Mouse (Mus musculus): ENCODE measurements around the gene Nags. TPM values are rescaled to one million over a fixed set of nuclear protein-coding genes. Genes with fewer than 3 reads are reported as not detected.

The Nags gene
- not detected in 4 replicates for total RNA-seq (2023; ENCODE audit: inconsistent age)

GRCm38 (mm10) chr11:102145471-102146001, at the start of gene Nags:
Gene Nags, plus strand, starts transcription at chr11:102145513.

GRCm38 (mm10) chr11:102101219-102101618, 44.1 kb upstream of the Nags start, which contains the start of gene Ppy:
Gene Ppy, minus strand, starts transcription at chr11:102101319.

GRCm38 (mm10) chr11:102107732-102108131, 37.6 kb upstream of the Nags start, which contains the start of gene Pyy:
Gene Pyy, minus strand, starts transcription at chr11:102107832.

GRCm38 (mm10) chr11:102156039-102156785, 10.9 kb downstream of the Nags start, which contains the start of gene Tmem101:
Gene Tmem101, minus strand, starts transcription at chr11:102156404.

GRCm38 (mm10) chr11:102184646-102185495, 39.6 kb downstream of the Nags start, which contains the start of gene Lsm12:
Gene Lsm12, minus strand, starts transcription at chr11:102185296.

GRCm38 (mm10) chr11:102189461-102190436, 44.4 kb downstream of the Nags start, which contains the start of gene G6pc3:
Gene G6pc3, plus strand, starts transcription at chr11:102189620.

Other genes with a start within 250 kb of the Nags start
- not detected in 4 replicates for gene Sost, start 178.5 kb upstream of the Nags start, total RNA-seq (2023; ENCODE audit: inconsistent age)
- not detected in 4 replicates for gene Cfap97d1, start 161.2 kb upstream of the Nags start, total RNA-seq (2023; ENCODE audit: inconsistent age)
- 28.7 to 32.8 TPM (median 30.5 TPM) in 4 replicates for gene Dusp3, start 158.5 kb upstream of the Nags start, total RNA-seq (2023; ENCODE audit: inconsistent age)
- gene Mpp3, start 117.1 kb upstream of the Nags start, total RNA-seq (2023; ENCODE audit: inconsistent age), result not detected in 4 replicates
- gene Cd300lg, start 104.0 kb upstream of the Nags start, total RNA-seq (2023; ENCODE audit: inconsistent age), result not detected in 4 replicates
- gene Mpp2, start 57.0 kb upstream of the Nags start, total RNA-seq (2023; ENCODE audit: inconsistent age), result not detected in 4 replicates
- not detected in 4 replicates for gene Ppy, start 44.2 kb upstream of the Nags start, total RNA-seq (2023; ENCODE audit: inconsistent age)
- gene Pyy, start 37.7 kb upstream of the Nags start, total RNA-seq (2023; ENCODE audit: inconsistent age), result not detected in 4 replicates
- 6.8 to 13.3 TPM (median 10.4 TPM) in 4 replicates for gene Tmem101, start 10.9 kb downstream of the Nags start, total RNA-seq (2023; ENCODE audit: inconsistent age)
- 50.5 to 63.1 TPM (median 55.9 TPM) in 4 replicates for gene Lsm12, start 39.8 kb downstream of the Nags start, total RNA-seq (2023; ENCODE audit: inconsistent age)
- 37.1 to 44.6 TPM (median 41.9 TPM) in 4 replicates for gene G6pc3, start 44.1 kb downstream of the Nags start, total RNA-seq (2023; ENCODE audit: inconsistent age)
- gene Hdac5, start 84.7 kb downstream of the Nags start, total RNA-seq (2023; ENCODE audit: inconsistent age), result 121 to 153 TPM (median 136 TPM) in 4 replicates
- 0.51 to 2.6 TPM (median 1.4 TPM) in 4 replicates for gene BC030867, start 103.4 kb downstream of the Nags start, total RNA-seq (2023; ENCODE audit: inconsistent age)
- not detected in 4 replicates for gene Asb16, start 123.2 kb downstream of the Nags start, total RNA-seq (2023; ENCODE audit: inconsistent age)
- gene Tmub2, start 139.4 kb downstream of the Nags start, total RNA-seq (2023; ENCODE audit: inconsistent age), result 42.2 to 49.5 TPM (median 48.4 TPM) in 4 replicates
- gene Atxn7l3, start 151.1 kb downstream of the Nags start, total RNA-seq (2023; ENCODE audit: inconsistent age), result 67.0 to 74.5 TPM (median 69.7 TPM) in 4 replicates
- 145 to 164 TPM (median 151 TPM) in 4 replicates for gene Ubtf, start 174.2 kb downstream of the Nags start, total RNA-seq (2023; ENCODE audit: inconsistent age)
- 0.16 TPM in 1 of 4 replicates, not detected in the others for gene Slc4a1, start 220.7 kb downstream of the Nags start, total RNA-seq (2023; ENCODE audit: inconsistent age)
- 1.7 to 3.5 TPM (median 1.8 TPM) in 4 replicates for gene Rundc3a, start 247.9 kb downstream of the Nags start, total RNA-seq (2023; ENCODE audit: inconsistent age)